Mouse (Mus musculus) cerebellum, adult 18-20 months (tissue): ENCODE data around the gene Fez1.
A peak's percentile ranks its signal among the peaks of the same experiment; 100 is the strongest.

Experiments used
- DNase-seq, 2 experiments: peaks; one replicate each; pipeline ENCODE4 v3.0.0; 2021

The Fez1 gene

GRCm38 (mm10) chr9:36821644-36822000 lies at the start of gene Fez1:
Fez1 (plus strand) TSS chr9:36821864.
- DNase-seq: peak; percentile 62 to 70

GRCm38 (mm10) chr9:36783921-36784320 lies 37.7 kb upstream of the Fez1 start:
- DNase-seq: no peak

GRCm38 (mm10) chr9:36792191-36792590 lies 29.5 kb upstream of the Fez1 start:
- no peak for DNase-seq

- DNase-seq: no peak
These were observed 27.2 kb upstream of the Fez1 start for GRCm38 (mm10) chr9:36794487-36794886.

GRCm38 (mm10) chr9:36795556-36795955 lies 26.1 kb upstream of the Fez1 start:
- DNase-seq: no peak

- DNase-seq: no peak
These were observed 25.4 kb upstream of the Fez1 start for GRCm38 (mm10) chr9:36796224-36796623.

- peak; percentile 95 to 98 for DNase-seq
These were observed 24.7 kb upstream of the Fez1 start, which contains the start of gene Ei24 for GRCm38 (mm10) chr9:36796781-36797555. Ei24 (minus strand) TSS chr9:36797393.

GRCm38 (mm10) chr9:36801961-36802360 lies 19.7 kb upstream of the Fez1 start:
- DNase-seq: no peak

- DNase-seq: no peak
These were observed 18.7 kb upstream of the Fez1 start for GRCm38 (mm10) chr9:36802951-36803350.

GRCm38 (mm10) chr9:36803386-36803785 lies 18.3 kb upstream of the Fez1 start:
- no peak for DNase-seq

- no peak for DNase-seq
These were observed 17.7 kb upstream of the Fez1 start for GRCm38 (mm10) chr9:36803926-36804325.

GRCm38 (mm10) chr9:36805256-36805975 lies 16.2 kb upstream of the Fez1 start:
- no peak for DNase-seq

GRCm38 (mm10) chr9:36808126-36808785 lies 13.4 kb upstream of the Fez1 start:
- no peak for DNase-seq

GRCm38 (mm10) chr9:36814486-36814885 lies 7.2 kb upstream of the Fez1 start:
- DNase-seq: no peak

GRCm38 (mm10) chr9:36818905-36819304 lies 2.8 kb upstream of the Fez1 start:
- no peak for DNase-seq

GRCm38 (mm10) chr9:36820969-36821643 lies 558 bp upstream of the Fez1 start:
- DNase-seq: no peak

GRCm38 (mm10) chr9:36822024-36822423 lies 360 bp downstream of the Fez1 start:
- no peak for DNase-seq

GRCm38 (mm10) chr9:36826612-36827363 lies 5.1 kb downstream of the Fez1 start:
- no peak for DNase-seq

- DNase-seq: no peak
These were observed 9.7 kb downstream of the Fez1 start for GRCm38 (mm10) chr9:36831401-36831800.

- DNase-seq: peak; percentile 89 to 96
These were observed 10.9 kb downstream of the Fez1 start for GRCm38 (mm10) chr9:36832529-36832928.

- peak; percentile 74 to 75 for DNase-seq
These were observed 11.6 kb downstream of the Fez1 start for GRCm38 (mm10) chr9:36833043-36833881.
